Mouse (Mus musculus): Measurements from ENCODE around the gene Kmt2b. TPM values are rescaled to one million over a fixed set of nuclear protein-coding genes. Genes with fewer than 3 reads are reported as not detected.

The Kmt2b gene
- total and polyA plus RNA-seq, 2 experiments from 2014 or later: 2.9 to 12.1 TPM

GRCm38 (mm10) chr7:30615049-30615760 lies 26.7 kb upstream of the Kmt2b start:
- Histone ChIP-seq H3K9me3 (replicated peaks; ENCODE audit: control insufficient read depth, low read length) (no peaks in the 10 kb centered on the region), H3K4me2 (ENCODE audit: low read depth, low read length) (no peak overlapping the region), H3K4me3 (ENCODE audit: low read depth, low read length) (no peak overlapping the region), H3K27me3 (ENCODE audit: control insufficient read depth, insufficient read depth, low read length) (no peaks in the 10 kb centered on the region), H3K36me3 (replicated peaks; ENCODE audit: control insufficient read depth, insufficient read depth, low read length) (peaks cover 39% of the 10 kb centered on the region), H3K27ac (ENCODE audit: low read depth) (no peak overlapping the region), H3K4me1 (ENCODE audit: control insufficient read depth, insufficient read depth) (peaks cover 5% of the 10 kb centered on the region; the same call in 1 of the 2 replicates), H3K9ac (replicated peaks; ENCODE audit: low read depth, low read length) (no peak overlapping the region)
- ATAC-seq (ENCODE audit: insufficient read depth, low read depth): no peak
- DNase-seq (ENCODE audit: low spot score): no peak
- WGBS: 53% methylated on average over 5 of the region's 5 CpGs
- no peak for TF ChIP-seq EP300 (IDR thresholded peaks at IDR 0.05; ENCODE audit: low read depth)
- no peak for TF ChIP-seq CTCF (IDR thresholded peaks at IDR 0.05; ENCODE audit: low read depth)

DNA sequence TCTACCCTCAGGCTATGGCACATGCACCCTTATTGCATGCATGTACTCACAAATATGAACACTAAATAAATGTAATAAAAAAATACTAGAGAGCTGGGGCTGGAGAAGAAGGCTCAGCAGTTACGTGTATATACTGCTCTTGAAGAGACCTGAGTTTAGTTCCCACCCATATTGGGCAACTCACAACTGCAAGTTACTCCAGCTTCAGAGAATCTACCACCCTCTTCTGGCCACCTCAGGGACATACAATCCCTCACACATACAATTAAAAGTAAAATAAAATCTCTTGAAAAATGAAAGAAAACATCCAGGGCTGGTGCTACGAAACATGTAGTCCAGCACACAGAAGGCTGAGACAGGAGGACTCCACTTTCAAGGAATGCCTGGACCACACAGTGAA lies 25.9 kb upstream of the Kmt2b start:
- Histone ChIP-seq H3K4me3 (ENCODE audit: low read depth, low read length) (no peak overlapping the region), H3K4me2 (ENCODE audit: low read depth, low read length) (no peak overlapping the region), H3K27ac (ENCODE audit: low read depth) (no peak overlapping the region), H3K36me3 (replicated peaks; ENCODE audit: control insufficient read depth, insufficient read depth, low read length) (peaks cover 38% of the 10 kb centered on the region), H3K27me3 (ENCODE audit: control insufficient read depth, insufficient read depth, low read length) (no peaks in the 10 kb centered on the region), H3K4me1 (ENCODE audit: control insufficient read depth, insufficient read depth) (peaks cover 8% of the 10 kb centered on the region; the same call in 1 of the 2 replicates), H3K9me3 (replicated peaks; ENCODE audit: control insufficient read depth, low read length) (no peaks in the 10 kb centered on the region), H3K9ac (replicated peaks; ENCODE audit: low read depth, low read length) (no peak overlapping the region)
- TF ChIP-seq CTCF (IDR thresholded peaks at IDR 0.05; ENCODE audit: low read depth): peak; percentile 13; the same call in 1 of the 2 replicates
- no peak for TF ChIP-seq EP300 (IDR thresholded peaks at IDR 0.05; ENCODE audit: low read depth)
- ATAC-seq (ENCODE audit: insufficient read depth, low read depth): no peak
- no peak for DNase-seq (ENCODE audit: low spot score)
- 81% methylated on average over 2 of the region's 2 CpGs for WGBS

GRCm38 (mm10) chr7:30613529-30614112 lies 25.1 kb upstream of the Kmt2b start:
- WGBS: 21% methylated on average over 14 of the region's 14 CpGs
- TF ChIP-seq CTCF (IDR thresholded peaks at IDR 0.05; ENCODE audit: low read depth) (peak; percentile 59), EP300 (IDR thresholded peaks at IDR 0.05; ENCODE audit: low read depth) (no peak)
- Histone ChIP-seq H3K27ac (ENCODE audit: low read depth) (no peak overlapping the region), H3K9ac (replicated peaks; ENCODE audit: low read depth, low read length) (no peak overlapping the region), H3K9me3 (replicated peaks; ENCODE audit: control insufficient read depth, low read length) (no peaks in the 10 kb centered on the region), H3K36me3 (replicated peaks; ENCODE audit: control insufficient read depth, insufficient read depth, low read length) (peaks cover 29% of the 10 kb centered on the region), H3K4me3 (ENCODE audit: low read depth, low read length) (no peak overlapping the region), H3K27me3 (ENCODE audit: control insufficient read depth, insufficient read depth, low read length) (no peaks in the 10 kb centered on the region), H3K4me1 (ENCODE audit: control insufficient read depth, insufficient read depth) (peaks cover 8% of the 10 kb centered on the region; the same call in 1 of the 2 replicates), H3K4me2 (ENCODE audit: low read depth, low read length) (no peak overlapping the region)
- DNase-seq (ENCODE audit: low spot score): peak; percentile 40
- peak; percentile 33; the same call in 1 of the 2 replicates for ATAC-seq (ENCODE audit: insufficient read depth, low read depth)

DNA sequence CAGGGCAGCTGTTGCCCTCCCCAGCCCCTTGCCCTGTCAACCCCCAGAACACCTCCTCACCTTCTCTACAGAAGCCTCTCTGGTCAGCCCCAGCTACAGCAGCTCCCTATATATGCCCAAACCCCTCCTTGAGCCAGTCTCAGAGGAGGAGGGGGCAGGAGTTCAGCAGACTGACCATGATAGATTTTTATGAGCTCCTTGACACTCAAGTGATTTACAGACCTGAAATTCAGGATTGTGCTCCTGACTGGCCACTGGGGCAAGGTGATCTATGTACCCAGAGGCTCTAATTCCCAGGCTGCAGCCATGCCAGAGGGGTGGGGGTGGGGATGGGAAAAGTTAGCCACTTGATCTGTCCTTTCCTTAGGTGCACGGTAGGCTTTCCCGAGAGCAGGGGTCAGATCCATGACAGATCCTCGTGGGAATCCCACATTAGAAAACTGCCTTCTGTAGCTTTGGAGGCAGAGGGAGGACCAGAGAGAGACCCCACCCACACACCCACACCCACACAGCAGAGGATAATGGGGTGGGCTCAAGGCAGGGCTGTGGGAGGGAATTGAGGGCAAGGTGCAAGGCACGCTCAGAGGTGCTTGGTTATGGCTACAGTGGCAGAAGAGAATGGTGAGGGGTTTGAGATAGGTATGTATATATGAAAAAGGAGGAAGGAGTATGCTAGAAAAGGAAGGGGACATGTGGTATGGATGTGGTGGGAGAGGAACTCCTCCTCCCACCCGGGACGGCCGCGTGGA lies 24.3 kb upstream of the Kmt2b start, which contains the start of gene Upk1a:
TSS of gene Upk1a (minus strand) at position 194 of the 749 bp plus-strand sequence.
- no peak within 1 kb of the TSS for H3K4me3 ChIP-seq (ENCODE audit: low read depth, low read length)
- H3K27ac ChIP-seq (ENCODE audit: low read depth): no peak within 1 kb of the TSS
- H3K4me2 ChIP-seq (ENCODE audit: low read depth, low read length): no peak within 1 kb of the TSS
- 78% methylated on average over 8 of the region's 8 CpGs for WGBS
- H3K9ac ChIP-seq (replicated peaks; ENCODE audit: low read depth, low read length): no peak within 1 kb of the TSS
- DNase-seq (ENCODE audit: low spot score) (no peak), ATAC-seq (ENCODE audit: insufficient read depth, low read depth) (no peak)
- peaks cover 21% of the 10 kb centered on the region for H3K36me3 ChIP-seq (replicated peaks; ENCODE audit: control insufficient read depth, insufficient read depth, low read length)
- peaks cover 8% of the 10 kb centered on the region; the same call in 1 of the 2 replicates for H3K4me1 ChIP-seq (ENCODE audit: control insufficient read depth, insufficient read depth)
- H3K9me3 ChIP-seq (replicated peaks; ENCODE audit: control insufficient read depth, low read length): no peaks in the 10 kb centered on the region
- TF ChIP-seq EP300 (IDR thresholded peaks at IDR 0.05; ENCODE audit: low read depth) (no peak), CTCF (IDR thresholded peaks at IDR 0.05; ENCODE audit: low read depth) (no peak)
- no peaks in the 10 kb centered on the region for H3K27me3 ChIP-seq (ENCODE audit: control insufficient read depth, insufficient read depth, low read length)

GRCm38 (mm10) chr7:30610043-30610442 lies 21.5 kb upstream of the Kmt2b start:
- 29% methylated on average over 7 of the region's 7 CpGs for WGBS
- TF ChIP-seq CTCF (IDR thresholded peaks at IDR 0.05; ENCODE audit: low read depth) (no peak), EP300 (IDR thresholded peaks at IDR 0.05; ENCODE audit: low read depth) (no peak)
- H3K36me3 ChIP-seq (replicated peaks; ENCODE audit: control insufficient read depth, insufficient read depth, low read length): no peaks in the 10 kb centered on the region
- H3K4me2 ChIP-seq (ENCODE audit: low read depth, low read length): 0 out of 2 replicates have a peak overlapping the region, but pooled peaks have one; percentile 11
- peak; percentile 91 for ATAC-seq (ENCODE audit: insufficient read depth, low read depth)
- peak; percentile 71 for DNase-seq (ENCODE audit: low spot score)
- peaks cover 8% of the 10 kb centered on the region; the same call in 1 of the 2 replicates for H3K4me1 ChIP-seq (ENCODE audit: control insufficient read depth, insufficient read depth)
- H3K27me3 ChIP-seq (ENCODE audit: control insufficient read depth, insufficient read depth, low read length): no peaks in the 10 kb centered on the region
- peak overlapping the region; percentile 71 for H3K27ac ChIP-seq (ENCODE audit: low read depth)
- H3K4me3 ChIP-seq (ENCODE audit: low read depth, low read length): no peak overlapping the region
- H3K9me3 ChIP-seq (replicated peaks; ENCODE audit: control insufficient read depth, low read length): no peaks in the 10 kb centered on the region
- H3K9ac ChIP-seq (replicated peaks; ENCODE audit: low read depth, low read length): 0 out of 2 replicates have a peak overlapping the region, but pooled peaks have one; percentile 16
